Mouse (Mus musculus): ENCODE results near the gene Styxl1. TPM values are rescaled to one million over a fixed set of nuclear protein-coding genes. Genes with fewer than 3 reads are reported as not detected.
A peak's percentile ranks its signal among the peaks of the same experiment; 100 is the strongest.

Gene Styxl1
- polyA plus RNA-seq, 1 experiment from 2014 or later, result 0.27 TPM

DNA sequence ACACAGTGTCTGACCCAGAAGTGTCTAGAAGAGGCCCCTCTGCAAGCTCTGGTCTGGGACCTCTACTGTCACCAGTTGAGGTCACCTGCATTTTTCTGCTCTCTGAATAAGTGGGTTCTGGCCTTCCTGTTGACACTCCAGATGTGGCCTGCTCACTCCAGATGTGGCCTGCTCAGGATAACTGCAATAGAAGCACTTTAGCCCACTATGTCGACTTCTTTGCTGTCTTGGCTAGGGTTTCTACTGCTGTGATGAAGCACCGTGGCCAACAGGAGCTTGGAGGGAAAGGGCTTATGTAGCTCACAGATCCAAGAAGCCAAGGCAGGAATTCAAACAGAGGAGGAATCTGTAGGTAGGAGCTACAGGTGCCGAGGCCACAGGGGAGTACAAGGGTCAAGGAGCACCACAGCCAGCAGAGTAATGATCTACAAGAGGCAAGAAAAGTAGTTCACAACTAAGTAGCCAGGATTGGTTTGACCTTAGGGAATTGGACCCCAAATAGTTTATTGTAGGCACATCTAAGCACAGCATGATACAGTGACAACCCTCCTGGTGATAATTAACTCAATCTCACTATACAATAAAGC, 54.9 kb downstream of the Styxl1 start:
- TF ChIP-seq EP300 (optimal IDR thresholded peaks at IDR 0.05) (no peak), CTCF (IDR thresholded peaks at IDR 0.05; ENCODE audit: low read depth) (no peak)
- Histone ChIP-seq H3K36me3 (ENCODE audit: control insufficient read depth, insufficient read depth, low read length) (0 out of 2 replicates have a peak, but pooled peaks cover 3% of the 10 kb centered on the region), H3K4me2 (replicated peaks; ENCODE audit: low read depth) (no peak overlapping the region), H3K27ac (replicated peaks) (no peak overlapping the region), H3K4me3 (ENCODE audit: low read depth, low read length) (no peak overlapping the region), H3K4me1 (replicated peaks; ENCODE audit: control insufficient read depth, insufficient read depth) (peaks cover 14% of the 10 kb centered on the region), H3K9me3 (ENCODE audit: control insufficient read depth, low read length) (no peaks in the 10 kb centered on the region), H3K9ac (ENCODE audit: low read length) (no peak overlapping the region), H3K27me3 (ENCODE audit: control insufficient read depth, insufficient read depth, low read length) (no peaks in the 10 kb centered on the region)
- ATAC-seq (ENCODE audit: low FRiP score, low TSS enrichment) (no peak), DNase-seq (ENCODE audit: low spot score) (no peak)
- WGBS, result 37% methylated on average over 3 of the region's 3 CpGs

- ATAC-seq (ENCODE audit: low FRiP score, low TSS enrichment), result no peak
- Histone ChIP-seq H3K36me3 (ENCODE audit: control insufficient read depth, insufficient read depth, low read length) (peaks cover 5% of the 10 kb centered on the region; the same call in 1 of the 2 replicates), H3K9me3 (ENCODE audit: control insufficient read depth, low read length) (no peaks in the 10 kb centered on the region), H3K27ac (replicated peaks) (peak overlapping the region; percentile 5; the same call in 1 of the 2 replicates), H3K27me3 (ENCODE audit: control insufficient read depth, insufficient read depth, low read length) (no peaks in the 10 kb centered on the region), H3K9ac (ENCODE audit: low read length) (0 out of 2 replicates have a peak overlapping the region, but pooled peaks have one; percentile 13), H3K4me1 (replicated peaks; ENCODE audit: control insufficient read depth, insufficient read depth) (peaks cover 14% of the 10 kb centered on the region), H3K4me3 (ENCODE audit: low read depth, low read length) (no peak overlapping the region), H3K4me2 (replicated peaks; ENCODE audit: low read depth) (no peak overlapping the region)
- TF ChIP-seq EP300 (optimal IDR thresholded peaks at IDR 0.05) (no peak), CTCF (IDR thresholded peaks at IDR 0.05; ENCODE audit: low read depth) (no peak)
- DNase-seq (ENCODE audit: low spot score), result no peak
- WGBS, result 44% methylated on average over 11 of the region's 11 CpGs
Measured at GRCm38 (mm10) chr5:135722121-135722520, 56.1 kb downstream of the Styxl1 start.

- DNase-seq (ENCODE audit: low spot score), result no peak
- no peak overlapping the region for H3K9ac ChIP-seq (ENCODE audit: low read length)
- H3K36me3 ChIP-seq (ENCODE audit: control insufficient read depth, insufficient read depth, low read length), result peaks cover 9% of the 10 kb centered on the region; the same call in 1 of the 2 replicates
- no peak overlapping the region; the same call in 1 of the 2 replicates for H3K27ac ChIP-seq (replicated peaks)
- H3K9me3 ChIP-seq (ENCODE audit: control insufficient read depth, low read length), result no peaks in the 10 kb centered on the region
- ATAC-seq (ENCODE audit: low FRiP score, low TSS enrichment), result no peak
- no peaks in the 10 kb centered on the region for H3K27me3 ChIP-seq (ENCODE audit: control insufficient read depth, insufficient read depth, low read length)
- H3K4me1 ChIP-seq (replicated peaks; ENCODE audit: control insufficient read depth, insufficient read depth), result peaks cover 12% of the 10 kb centered on the region
- WGBS, result 86% methylated on average over 8 of the region's 8 CpGs
- H3K4me3 ChIP-seq (ENCODE audit: low read depth, low read length), result no peak overlapping the region
- H3K4me2 ChIP-seq (replicated peaks; ENCODE audit: low read depth), result no peak overlapping the region
- TF ChIP-seq EP300 (optimal IDR thresholded peaks at IDR 0.05) (no peak), CTCF (IDR thresholded peaks at IDR 0.05; ENCODE audit: low read depth) (no peak)
Measured at GRCm38 (mm10) chr5:135721076-135721475, 57.1 kb downstream of the Styxl1 start.

- Histone ChIP-seq H3K9ac (ENCODE audit: low read length) (no peak overlapping the region), H3K27ac (replicated peaks) (peak overlapping the region; percentile 67; the same call in 1 of the 2 replicates), H3K4me3 (ENCODE audit: low read depth, low read length) (no peak overlapping the region), H3K9me3 (ENCODE audit: control insufficient read depth, low read length) (no peaks in the 10 kb centered on the region), H3K4me2 (replicated peaks; ENCODE audit: low read depth) (no peak overlapping the region), H3K27me3 (ENCODE audit: control insufficient read depth, insufficient read depth, low read length) (no peaks in the 10 kb centered on the region), H3K4me1 (replicated peaks; ENCODE audit: control insufficient read depth, insufficient read depth) (peaks cover 8% of the 10 kb centered on the region), H3K36me3 (ENCODE audit: control insufficient read depth, insufficient read depth, low read length) (peaks cover 9% of the 10 kb centered on the region; the same call in 1 of the 2 replicates)
- DNase-seq (ENCODE audit: low spot score), result no peak
- no peak for TF ChIP-seq CTCF (IDR thresholded peaks at IDR 0.05; ENCODE audit: low read depth)
- no peak for ATAC-seq (ENCODE audit: low FRiP score, low TSS enrichment)
- WGBS, result 43% methylated on average over 3 of the region's 3 CpGs
Measured at GRCm38 (mm10) chr5:135720121-135720520, 58.1 kb downstream of the Styxl1 start.

- H3K4me1 ChIP-seq (replicated peaks; ENCODE audit: control insufficient read depth, insufficient read depth), result peaks cover 4% of the 10 kb centered on the region
- ATAC-seq (ENCODE audit: low FRiP score, low TSS enrichment), result no peak
- DNase-seq (ENCODE audit: low spot score), result no peak
- H3K27me3 ChIP-seq (ENCODE audit: control insufficient read depth, insufficient read depth, low read length), result no peaks in the 10 kb centered on the region
- 76% methylated on average over 10 of the region's 10 CpGs for WGBS
- H3K9me3 ChIP-seq (ENCODE audit: control insufficient read depth, low read length), result no peaks in the 10 kb centered on the region
- TF ChIP-seq EP300 (optimal IDR thresholded peaks at IDR 0.05) (no peak), CTCF (IDR thresholded peaks at IDR 0.05; ENCODE audit: low read depth) (no peak)
- no peak overlapping the region for H3K9ac ChIP-seq (ENCODE audit: low read length)
- peaks cover 9% of the 10 kb centered on the region; the same call in 1 of the 2 replicates for H3K36me3 ChIP-seq (ENCODE audit: control insufficient read depth, insufficient read depth, low read length)
- no peak overlapping the region for H3K4me2 ChIP-seq (replicated peaks; ENCODE audit: low read depth)
- H3K4me3 ChIP-seq (ENCODE audit: low read depth, low read length), result no peak overlapping the region
- peak overlapping the region; percentile 67; the same call in 1 of the 2 replicates for H3K27ac ChIP-seq (replicated peaks)
Measured at GRCm38 (mm10) chr5:135719586-135720120, 58.5 kb downstream of the Styxl1 start.

- Histone ChIP-seq H3K36me3 (ENCODE audit: control insufficient read depth, insufficient read depth, low read length) (peaks cover 9% of the 10 kb centered on the region; the same call in 1 of the 2 replicates), H3K27ac (replicated peaks) (no peak overlapping the region), H3K4me1 (replicated peaks; ENCODE audit: control insufficient read depth, insufficient read depth) (no peaks in the 10 kb centered on the region; the same call in 1 of the 2 replicates), H3K4me2 (replicated peaks; ENCODE audit: low read depth) (no peak overlapping the region), H3K9me3 (ENCODE audit: control insufficient read depth, low read length) (no peaks in the 10 kb centered on the region), H3K27me3 (ENCODE audit: control insufficient read depth, insufficient read depth, low read length) (no peaks in the 10 kb centered on the region), H3K4me3 (ENCODE audit: low read depth, low read length) (no peak overlapping the region), H3K9ac (ENCODE audit: low read length) (no peak overlapping the region)
- no peak for ATAC-seq (ENCODE audit: low FRiP score, low TSS enrichment)
- DNase-seq (ENCODE audit: low spot score), result no peak
- 59% methylated on average over 10 of the region's 10 CpGs for WGBS
- TF ChIP-seq CTCF (IDR thresholded peaks at IDR 0.05; ENCODE audit: low read depth) (peak; percentile 52), EP300 (optimal IDR thresholded peaks at IDR 0.05) (no peak)
Measured at GRCm38 (mm10) chr5:135715624-135716023, 62.6 kb downstream of the Styxl1 start.
